Mouse (Mus musculus) forebrain, postnatal 0 days (tissue): ENCODE measurements around the gene Ikzf3. TPM values are rescaled to one million over a fixed set of nuclear protein-coding genes. Genes with fewer than 3 reads are reported as not detected.

Experiments
- ATAC-seq: fragments of 200-750 bp; cut with Nextera tagmentation; 2 replicates; pipeline ENCODE4 v1.8.0; 2017; ENCODE audit warnings: mild to moderate bottlenecking, moderate library complexity
- DNase-seq: peaks from one replicate; pipeline ENCODE4 v3.0.0-alpha.2; 2015
- H3K27ac ChIP-seq: fragments of 300-500 bp; sonication (generic); 2 replicates; pipeline ENCODE4 v1.5.1; 2014; ENCODE audit warnings: low read depth, mild to moderate bottlenecking, antibody characterized with exemption, low read length, moderate library complexity, mixed read lengths
- H3K27me3 ChIP-seq: fragments of 300-500 bp; sonication (generic); 2 replicates; pipeline ENCODE4 v1.6.1; 2014; ENCODE audit warnings: mild to moderate bottlenecking, low read length, mixed read lengths; ENCODE audit not compliant: insufficient read depth
- H3K36me3 ChIP-seq: fragments of 300-500 bp; sonication (generic); 2 replicates; pipeline ENCODE4 v1.6.1; 2014; ENCODE audit warnings: mild to moderate bottlenecking, moderate library complexity; ENCODE audit not compliant: insufficient read depth
- H3K4me1 ChIP-seq: fragments of 300-500 bp; sonication (generic); 2 replicates; pipeline ENCODE4 v1.6.1; 2014; ENCODE audit warnings: antibody characterized with exemption; ENCODE audit not compliant: insufficient read depth
- H3K4me2 ChIP-seq: fragments of 300-500 bp; sonication (generic); 2 replicates; pipeline ENCODE4 v1.6.1; 2014; ENCODE audit warnings: low read depth, mild to moderate bottlenecking, moderate library complexity
- H3K4me3 ChIP-seq: fragments of 300-500 bp; sonication (generic); 2 replicates; pipeline ENCODE4 v1.5.1; 2014; ENCODE audit warnings: low read depth, low read length, mixed read lengths
- H3K9ac ChIP-seq: fragments of 300-500 bp; sonication (generic); 2 replicates; pipeline ENCODE4 v1.6.1; 2014; ENCODE audit warnings: mild to moderate bottlenecking
- H3K9me3 ChIP-seq: fragments of 300-500 bp; sonication (generic); 2 replicates; pipeline ENCODE4 v1.6.1; 2016; ENCODE audit warnings: low read length
- CTCF ChIP-seq: sonication (generic); IDR thresholded peaks from 2 replicates; pipeline ENCODE4 v1.5.1; 2016; ENCODE audit warnings: antibody characterized with exemption, control low read depth, low read depth
- WGBS: fragments of 180-500 bp; shearing (Covaris S2); extraction: QIAGEN DNeasy Blood & Tissue Kit; methylation state at CpG from one replicate; pipeline ENCODE4 v1.1.7; 2014; 5-methylcytosine and 5-hydroxymethylcytosine counted together
- polyA plus RNA-seq: library from polyadenylated mRNA; unstranded; fragments of >200 nt; fragmentation: Nextera tagmentation; extraction: Ambion mirVana; gene quantifications from 2 replicates; pipeline ENCODE4 v1.2.1, GENCODE M21; 2015
- total RNA-seq: library from RNA; depleted of rRNA; stranded (reverse); fragments of >200 nt; gene quantifications from 2 replicates; pipeline ENCODE4 v1.2.3, GENCODE M21; 2014

Gene Ikzf3
- total and polyA plus RNA-seq, 2 experiments from 2014 or later = 0.14 to 0.21 TPM

DNA sequence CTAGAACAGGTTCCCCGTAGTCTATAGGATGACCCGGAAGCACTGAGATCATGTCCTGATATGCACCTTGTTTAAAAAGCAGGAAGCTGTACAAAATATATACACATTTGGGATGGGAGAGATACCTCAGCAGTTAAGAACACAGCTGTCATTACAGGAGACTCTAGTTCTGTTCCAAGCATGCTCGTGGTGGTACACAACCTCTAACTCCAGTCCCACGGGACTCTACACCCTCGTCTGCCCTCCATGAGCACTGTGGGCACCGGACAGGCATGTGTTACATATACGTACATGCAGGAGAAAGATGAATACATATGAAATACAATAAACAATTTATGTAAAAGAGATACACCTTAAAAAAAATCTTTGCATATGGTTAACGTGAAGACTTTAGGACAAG lies 3.3 kb downstream of the Ikzf3 start:
- H3K27ac ChIP-seq = no peak overlapping the region
- WGBS = 79% methylated on average over 8 of the region's 8 CpGs
- no peak overlapping the region for H3K9ac ChIP-seq
- no peaks in the 10 kb centered on the region for H3K9me3 ChIP-seq
- 0 out of 2 replicates have a peak, but pooled peaks cover 2% of the 10 kb centered on the region for H3K4me1 ChIP-seq
- no peak overlapping the region for H3K4me2 ChIP-seq
- no peak for TF ChIP-seq CTCF
- no peaks in the 10 kb centered on the region for H3K36me3 ChIP-seq
- DNase-seq (no peak), ATAC-seq (no peak)
- H3K4me3 ChIP-seq = no peak overlapping the region
- H3K27me3 ChIP-seq = peaks cover 43% of the 10 kb centered on the region

DNA sequence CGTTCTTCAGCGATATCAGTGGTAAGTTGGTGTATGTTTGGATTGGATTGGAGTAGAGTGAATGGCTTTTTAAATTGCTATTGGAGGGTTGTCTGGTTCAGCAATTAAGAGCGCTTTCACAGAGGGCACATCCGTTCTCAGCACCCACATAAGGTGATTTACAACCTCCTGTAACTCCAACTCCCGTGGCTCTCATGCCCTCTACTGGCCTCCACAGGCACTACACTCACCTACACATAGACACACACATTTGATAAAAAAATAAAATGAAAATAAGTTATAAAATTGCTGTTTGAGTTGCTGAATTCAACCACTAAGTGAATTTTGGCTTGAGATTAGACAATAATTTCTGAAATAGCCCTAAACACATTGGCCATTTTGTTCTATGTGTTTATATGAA lies 5.5 kb downstream of the Ikzf3 start:
- no peak overlapping the region for H3K9ac ChIP-seq
- H3K27ac ChIP-seq = no peak overlapping the region
- TF ChIP-seq CTCF = peak; percentile 37
- H3K36me3 ChIP-seq = no peaks in the 10 kb centered on the region
- ATAC-seq (no peak), DNase-seq (no peak)
- 86% methylated on average over 5 of the region's 5 CpGs for whole genome bisulfite sequencing
- H3K27me3 ChIP-seq = peaks cover 21% of the 10 kb centered on the region
- H3K4me2 ChIP-seq = no peak overlapping the region
- no peaks in the 10 kb centered on the region for H3K9me3 ChIP-seq
- H3K4me3 ChIP-seq = no peak overlapping the region
- H3K4me1 ChIP-seq = 0 out of 2 replicates have a peak, but pooled peaks cover 1% of the 10 kb centered on the region

DNA sequence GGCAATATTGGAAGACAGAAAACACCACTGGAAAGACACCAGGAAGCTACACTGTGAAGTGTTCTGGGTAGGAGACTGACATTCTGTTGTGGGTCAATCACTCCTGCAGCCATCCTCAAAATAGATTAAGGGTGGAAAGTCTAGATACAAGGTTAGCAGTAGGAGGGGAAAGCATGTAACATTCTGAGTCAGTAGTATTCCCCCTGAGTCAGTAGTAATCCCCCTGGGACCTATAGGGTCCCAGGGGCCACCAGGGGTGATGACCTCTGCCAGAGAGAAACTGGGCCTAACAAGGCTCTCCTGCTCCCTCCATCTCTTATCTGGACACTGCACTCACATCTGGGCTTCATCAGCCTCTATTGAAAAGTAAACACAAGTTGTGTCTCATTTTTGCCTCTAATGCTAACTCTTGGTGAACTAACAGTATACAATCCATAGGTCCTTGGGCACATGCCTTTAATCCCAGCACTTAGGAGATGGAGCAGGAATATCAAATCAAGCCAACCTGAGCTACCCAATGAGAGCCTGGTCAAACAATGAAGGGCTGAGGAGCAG lies 8.3 kb downstream of the Ikzf3 start:
- Histone ChIP-seq H3K4me1 (no peaks in the 10 kb centered on the region), H3K27ac (no peak overlapping the region), H3K27me3 (peaks cover 3% of the 10 kb centered on the region), H3K9me3 (no peaks in the 10 kb centered on the region), H3K9ac (no peak overlapping the region), H3K4me3 (no peak overlapping the region), H3K36me3 (no peaks in the 10 kb centered on the region), H3K4me2 (no peak overlapping the region)
- no peak for TF ChIP-seq CTCF
- no peak for ATAC-seq
- no peak for DNase-seq

DNA sequence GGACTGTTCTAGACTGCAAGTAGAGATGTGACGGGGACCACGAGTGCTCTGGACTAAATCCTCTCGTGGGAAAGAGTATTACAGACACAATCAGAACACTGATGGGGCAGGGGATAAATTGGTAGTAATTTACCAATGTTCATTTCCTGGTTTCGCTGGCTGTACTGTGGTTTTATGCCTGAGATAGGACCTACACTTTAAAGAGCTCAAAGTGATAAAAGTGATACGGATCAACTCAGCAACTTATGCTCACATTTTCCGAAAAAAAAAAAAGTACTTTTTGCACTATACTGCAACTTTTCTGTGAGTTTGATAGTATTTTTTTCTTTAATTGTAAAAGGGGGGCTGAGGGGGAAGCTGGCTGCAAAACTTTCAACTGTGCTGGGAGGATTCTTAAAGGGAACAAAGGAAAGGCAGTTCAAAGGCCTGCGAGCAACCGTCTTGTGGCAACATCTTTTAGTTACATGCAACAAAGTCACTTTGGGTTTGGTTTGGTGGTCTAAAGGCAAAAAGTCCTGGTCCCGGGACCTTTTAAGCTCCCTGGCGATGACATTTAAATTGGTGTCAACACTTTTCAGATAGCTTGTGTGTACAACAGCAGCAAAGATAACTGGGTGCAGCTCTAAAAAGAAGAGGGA lies 18.9 kb downstream of the Ikzf3 start:
- Histone ChIP-seq H3K9me3 (no peaks in the 10 kb centered on the region), H3K9ac (no peak overlapping the region), H3K36me3 (no peaks in the 10 kb centered on the region), H3K4me2 (no peak overlapping the region), H3K27ac (no peak overlapping the region), H3K4me3 (no peak overlapping the region), H3K27me3 (no peaks in the 10 kb centered on the region), H3K4me1 (no peaks in the 10 kb centered on the region)
- TF ChIP-seq CTCF = no peak
- DNase-seq (no peak), ATAC-seq (no peak)
- WGBS = 76% methylated on average over 10 of the region's 10 CpGs

DNA sequence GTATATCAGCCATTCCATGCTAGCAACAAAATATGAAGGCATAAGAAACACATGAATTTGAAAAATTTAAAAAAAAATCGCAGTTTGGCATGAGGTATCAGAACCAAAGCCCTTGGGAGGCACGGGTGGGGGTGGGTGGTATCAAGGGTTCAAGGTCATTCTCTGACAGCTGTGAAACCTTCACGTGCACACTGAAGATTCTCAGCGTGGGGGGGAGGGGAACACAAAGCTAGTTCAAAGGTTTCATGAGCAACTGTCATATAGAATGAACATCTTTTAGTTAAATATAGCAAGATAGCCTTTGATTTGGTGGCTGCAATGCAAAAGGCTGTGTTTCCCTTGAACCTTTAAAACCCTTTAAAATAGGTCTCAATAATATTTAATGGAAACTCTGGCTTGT lies 20.7 kb downstream of the Ikzf3 start:
- no peak overlapping the region for H3K4me2 ChIP-seq
- DNase-seq (no peak), ATAC-seq (no peak)
- no peaks in the 10 kb centered on the region for H3K36me3 ChIP-seq
- H3K27ac ChIP-seq = no peak overlapping the region
- H3K4me1 ChIP-seq = no peaks in the 10 kb centered on the region
- no peaks in the 10 kb centered on the region for H3K27me3 ChIP-seq
- 62% methylated on average over 4 of the region's 4 CpGs for WGBS
- no peak overlapping the region for H3K9ac ChIP-seq
- no peak for TF ChIP-seq CTCF
- no peak overlapping the region for H3K4me3 ChIP-seq
- no peaks in the 10 kb centered on the region for H3K9me3 ChIP-seq

DNA sequence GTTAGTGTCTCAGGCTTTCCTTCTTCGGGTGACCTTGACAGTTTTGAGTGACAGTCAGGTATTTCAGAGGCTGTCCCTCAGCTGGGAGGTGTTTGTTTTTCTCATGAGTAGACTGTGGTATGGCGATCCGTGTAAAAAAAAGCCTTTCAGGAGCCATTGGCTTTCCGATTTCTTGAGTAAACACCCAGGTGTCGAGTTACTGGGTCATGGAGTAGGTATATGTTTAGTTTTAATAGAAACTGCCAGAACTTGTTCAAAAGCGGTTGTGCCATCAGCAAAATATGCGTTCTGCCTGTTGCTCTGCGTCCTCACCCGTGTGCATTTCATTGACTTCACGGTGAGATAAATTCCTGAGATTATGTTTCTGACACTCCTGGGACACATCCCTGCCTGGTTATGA lies 25.4 kb downstream of the Ikzf3 start:
- Histone ChIP-seq H3K9ac (no peak overlapping the region), H3K27me3 (no peaks in the 10 kb centered on the region), H3K4me3 (no peak overlapping the region), H3K9me3 (no peaks in the 10 kb centered on the region), H3K4me1 (no peaks in the 10 kb centered on the region), H3K36me3 (no peaks in the 10 kb centered on the region), H3K4me2 (no peak overlapping the region), H3K27ac (no peak overlapping the region)
- TF ChIP-seq CTCF = no peak
- ATAC-seq = no peak
- 71% methylated on average over 10 of the region's 10 CpGs for WGBS
- DNase-seq = no peak

DNA sequence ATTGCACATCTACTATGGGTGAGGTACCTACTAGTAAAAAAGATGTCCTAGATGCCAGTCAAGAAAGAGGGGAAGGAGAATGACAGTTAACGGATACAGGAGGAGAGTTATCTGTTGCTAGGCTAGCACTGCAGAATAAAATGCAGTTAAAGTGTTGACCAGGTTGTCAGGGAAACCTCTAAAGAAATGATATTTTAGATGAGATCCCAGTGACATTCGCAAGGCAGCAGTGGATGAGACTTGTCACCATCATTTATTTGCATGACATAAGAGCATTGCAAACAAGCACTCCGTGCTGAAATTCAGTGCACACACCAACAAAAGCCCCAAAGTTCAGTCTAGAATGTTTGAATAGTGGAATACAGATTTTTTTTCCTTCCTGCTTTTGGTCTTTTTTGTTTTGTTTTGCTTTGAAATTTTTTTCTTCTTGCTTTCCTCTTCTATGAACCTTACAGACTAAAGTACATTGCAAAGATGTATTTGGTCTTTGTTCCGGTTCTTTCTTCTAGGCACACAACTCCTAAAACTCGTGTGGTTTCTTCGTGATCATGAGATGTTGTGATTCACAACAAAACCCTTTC lies 32.4 kb downstream of the Ikzf3 start:
- Histone ChIP-seq H3K27ac (no peak overlapping the region), H3K9me3 (no peaks in the 10 kb centered on the region), H3K9ac (no peak overlapping the region), H3K4me1 (no peaks in the 10 kb centered on the region), H3K27me3 (no peaks in the 10 kb centered on the region), H3K36me3 (no peaks in the 10 kb centered on the region), H3K4me3 (no peak overlapping the region), H3K4me2 (no peak overlapping the region)
- ATAC-seq (no peak), DNase-seq (no peak)
- TF ChIP-seq CTCF = no peak
- WGBS = 43% methylated on average over 6 of the region's 6 CpGs
